Mouse (Mus musculus) forelimb bud, embryonic 11.5 days (tissue): ENCODE results near the gene Pced1b.
A peak's percentile ranks its signal among the peaks of the same experiment; 100 is the strongest.
"Not testable (repeated sequence)": the region's sequence is repeated elsewhere in the genome, so short reads cannot be mapped to it uniquely, and the experiment has no call there.

Source experiments
- DNase-seq: peaks from one replicate; pipeline ENCODE4 v3.0.0-alpha.2; 2012; ENCODE audit warnings: low read depth, low spot score

Gene Pced1b

GRCm38 (mm10) chr15:97246911-97247790 lies at the start of gene Pced1b, which contains the start of gene Amigo2:
Gene Pced1b, plus strand, starts transcription at chr15:97247107.
Gene Amigo2, minus strand, starts transcription at chr15:97247287.
- peak; percentile 40 for DNase-seq

GRCm38 (mm10) chr15:97204889-97205288 lies 42.0 kb upstream of the Pced1b start:
- no peak for DNase-seq

DNA sequence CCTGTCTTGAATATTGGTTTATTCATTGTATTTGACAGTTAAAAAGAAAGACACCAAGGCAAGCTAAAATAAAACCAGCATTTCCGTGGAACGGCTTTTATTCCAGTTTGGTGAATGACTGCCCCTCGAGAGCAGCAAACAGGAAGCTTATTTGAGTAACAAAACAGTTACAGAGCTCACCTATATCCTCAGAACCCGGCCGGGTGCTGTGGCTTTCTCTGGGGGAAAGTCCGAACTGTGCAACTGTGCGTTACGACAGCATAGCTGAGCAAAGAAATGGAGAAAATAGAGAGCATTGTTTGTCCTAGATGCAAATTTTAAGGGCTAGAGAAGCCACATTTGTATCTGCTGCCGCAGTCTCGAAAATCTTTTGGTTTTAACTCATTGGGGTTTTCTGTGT lies 41.1 kb upstream of the Pced1b start:
- no peak for DNase-seq

- no peak for DNase-seq
These were observed 40.4 kb upstream of the Pced1b start for GRCm38 (mm10) chr15:97206506-97206905.

- not testable (repeated sequence) for DNase-seq
These were observed 37.2 kb upstream of the Pced1b start for GRCm38 (mm10) chr15:97209754-97210153.

GRCm38 (mm10) chr15:97212501-97213477 lies 34.1 kb upstream of the Pced1b start:
- DNase-seq = no peak

DNA sequence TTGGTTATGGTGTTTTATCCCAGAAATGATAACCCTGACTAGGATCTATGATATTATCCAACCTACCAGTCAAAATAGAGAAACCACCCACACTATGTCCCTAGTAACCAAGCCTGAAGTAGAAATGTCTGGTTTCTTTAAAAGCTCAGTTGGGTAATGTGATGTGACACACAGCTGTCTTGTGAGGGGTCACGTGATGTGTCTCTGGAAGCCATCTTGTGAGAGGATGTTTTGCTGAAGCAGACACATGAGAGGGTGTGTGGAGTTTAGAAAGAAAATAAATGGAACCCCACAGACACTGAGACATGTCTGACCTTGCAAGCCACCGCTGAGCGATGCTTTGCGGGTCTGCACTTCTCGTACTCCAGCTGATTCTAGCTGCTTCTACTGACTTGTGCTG lies 30.1 kb upstream of the Pced1b start:
- no peak for DNase-seq

DNA sequence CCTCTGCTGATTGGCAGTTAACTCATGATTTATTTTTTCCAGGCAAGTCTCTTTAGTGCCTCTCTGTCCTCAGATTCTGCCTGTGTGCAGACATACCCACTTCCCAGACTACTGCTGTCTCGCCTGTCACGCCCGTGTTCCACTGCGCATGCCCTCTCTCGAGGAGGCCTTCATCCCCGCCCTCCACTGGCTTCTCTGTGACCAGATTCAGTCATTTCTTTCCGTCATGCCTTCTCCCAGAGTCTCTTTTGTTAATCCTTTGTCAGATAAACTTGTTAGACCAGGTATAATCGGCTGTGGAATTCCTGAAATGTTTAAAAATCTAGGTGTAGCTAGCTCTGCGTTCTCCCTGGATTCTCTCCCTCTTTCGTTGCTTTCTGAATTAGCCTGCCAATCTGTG lies 23.5 kb upstream of the Pced1b start:
- no peak for DNase-seq

GRCm38 (mm10) chr15:97224003-97224402 lies 22.9 kb upstream of the Pced1b start:
- DNase-seq = no peak

GRCm38 (mm10) chr15:97229494-97230077 lies 17.3 kb upstream of the Pced1b start:
- no peak for DNase-seq

DNA sequence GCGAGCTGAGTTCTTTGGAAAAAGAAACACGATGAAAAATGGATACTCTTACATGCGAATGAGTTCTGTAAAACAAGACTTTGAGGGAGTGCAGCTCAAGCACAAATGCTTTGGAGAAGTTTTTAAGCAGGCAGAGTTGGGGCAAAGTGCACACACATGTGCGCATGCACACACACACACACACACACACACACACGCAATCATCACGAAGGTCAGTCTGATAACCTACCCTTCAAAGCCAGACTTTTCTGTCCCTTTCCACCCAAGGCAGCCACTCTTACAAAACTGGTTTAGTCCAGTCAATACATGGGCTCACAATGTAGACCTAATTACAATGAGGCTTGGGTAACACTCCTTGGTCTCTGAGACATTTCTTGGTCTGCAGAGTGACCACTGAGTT lies 12.8 kb upstream of the Pced1b start:
- no peak for DNase-seq

GRCm38 (mm10) chr15:97235183-97235582 lies 11.7 kb upstream of the Pced1b start:
- peak; percentile 74 for DNase-seq

DNA sequence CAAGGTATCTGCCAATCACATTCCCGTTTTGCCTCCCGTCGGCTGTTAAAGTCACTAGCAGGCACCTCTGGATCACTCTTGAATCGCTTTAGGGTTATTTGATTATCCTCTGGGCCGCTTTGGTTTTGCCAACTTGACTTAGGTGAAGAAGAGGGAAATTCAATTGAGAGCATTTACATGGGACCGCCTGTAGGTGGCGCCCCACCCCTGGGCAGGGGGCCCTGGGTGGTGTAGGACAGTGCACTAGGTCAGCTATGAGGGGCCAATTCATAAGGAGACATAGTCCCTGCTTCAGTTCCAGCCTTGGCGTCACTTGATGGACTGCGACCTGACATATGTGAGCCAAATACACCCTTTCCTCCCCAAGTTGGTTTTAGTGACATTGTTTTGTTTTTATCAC lies 10.0 kb upstream of the Pced1b start:
- DNase-seq = no peak

DNA sequence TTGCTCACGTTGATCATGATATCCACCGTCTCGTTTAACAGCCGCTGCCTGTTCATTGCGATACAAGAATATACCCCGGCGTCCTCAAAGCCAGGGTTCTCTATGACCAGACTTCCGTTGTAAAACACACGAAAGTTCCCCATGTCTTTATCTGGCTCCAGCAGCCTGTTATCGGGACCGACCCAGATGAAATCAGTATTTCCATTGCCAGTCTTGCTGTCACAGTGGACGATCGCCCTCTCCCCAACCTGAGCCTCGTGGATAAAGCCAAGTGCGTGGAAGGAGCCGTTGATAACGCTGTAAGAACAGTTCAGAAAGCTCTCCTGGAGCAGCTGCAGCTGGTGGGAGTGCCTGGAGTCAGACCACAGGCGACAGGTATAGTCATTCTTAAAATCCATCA lies 1.5 kb upstream of the Pced1b start:
- no peak for DNase-seq

DNA sequence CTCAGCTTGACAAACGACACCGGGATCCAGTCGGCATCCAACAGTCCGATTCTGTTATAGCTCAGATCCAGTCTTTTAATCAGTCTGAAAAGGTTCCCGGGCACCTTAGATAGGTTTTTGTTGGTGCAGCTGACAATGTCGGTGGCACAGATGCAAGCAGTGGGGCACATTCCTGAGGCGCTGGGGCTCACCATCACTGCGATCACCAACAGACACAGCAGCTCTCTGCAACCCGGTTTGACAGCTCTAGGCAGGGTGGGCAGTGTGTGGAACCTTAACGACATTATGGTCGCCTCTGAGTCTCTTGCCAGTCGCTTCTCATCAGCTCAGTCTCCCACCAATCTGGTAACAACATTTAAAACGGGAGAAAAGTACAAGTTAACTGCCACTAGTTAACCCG lies 651 bp upstream of the Pced1b start:
- no peak for DNase-seq

- DNase-seq = peak; percentile 25
These were observed 869 bp downstream of the Pced1b start for GRCm38 (mm10) chr15:97247791-97248161.

DNA sequence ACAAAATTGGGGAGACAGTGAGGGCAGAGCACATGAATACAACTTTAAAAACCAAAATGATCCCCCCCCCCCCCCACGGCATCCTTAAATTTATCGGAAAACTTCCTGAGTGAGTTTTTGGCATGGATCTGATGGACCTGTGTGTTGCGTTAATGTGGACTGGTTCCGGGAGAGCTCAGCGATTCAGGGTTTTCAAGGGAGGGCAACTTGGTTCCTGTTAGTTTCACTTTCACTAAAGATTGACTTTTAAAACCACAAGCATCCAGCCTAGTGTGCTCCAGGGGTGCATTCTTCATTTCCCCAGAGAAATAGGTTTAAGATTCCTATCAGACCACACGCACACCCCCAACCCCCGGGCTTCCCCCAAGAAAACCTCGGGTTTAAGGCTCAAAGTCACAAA lies 1.4 kb downstream of the Pced1b start:
- DNase-seq = no peak

DNA sequence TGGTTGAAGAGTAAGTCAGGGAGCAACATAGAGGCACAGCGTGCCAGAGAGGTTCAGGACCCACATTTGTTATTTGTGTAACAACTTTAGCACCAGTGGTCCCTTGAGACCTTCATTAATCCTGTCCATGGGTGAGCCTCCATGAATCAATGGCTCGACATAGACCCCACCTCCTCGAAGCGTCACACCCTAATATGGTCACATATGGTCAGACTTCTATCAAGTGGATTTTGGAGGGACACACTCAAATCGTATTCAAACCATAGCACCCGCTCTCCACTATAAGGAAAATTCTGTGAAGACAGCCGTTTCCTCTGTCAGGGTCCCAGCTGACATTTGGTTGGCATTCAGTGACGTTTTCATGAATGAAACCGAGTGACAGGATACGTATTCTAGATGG lies 2.4 kb downstream of the Pced1b start:
- no peak for DNase-seq

DNA sequence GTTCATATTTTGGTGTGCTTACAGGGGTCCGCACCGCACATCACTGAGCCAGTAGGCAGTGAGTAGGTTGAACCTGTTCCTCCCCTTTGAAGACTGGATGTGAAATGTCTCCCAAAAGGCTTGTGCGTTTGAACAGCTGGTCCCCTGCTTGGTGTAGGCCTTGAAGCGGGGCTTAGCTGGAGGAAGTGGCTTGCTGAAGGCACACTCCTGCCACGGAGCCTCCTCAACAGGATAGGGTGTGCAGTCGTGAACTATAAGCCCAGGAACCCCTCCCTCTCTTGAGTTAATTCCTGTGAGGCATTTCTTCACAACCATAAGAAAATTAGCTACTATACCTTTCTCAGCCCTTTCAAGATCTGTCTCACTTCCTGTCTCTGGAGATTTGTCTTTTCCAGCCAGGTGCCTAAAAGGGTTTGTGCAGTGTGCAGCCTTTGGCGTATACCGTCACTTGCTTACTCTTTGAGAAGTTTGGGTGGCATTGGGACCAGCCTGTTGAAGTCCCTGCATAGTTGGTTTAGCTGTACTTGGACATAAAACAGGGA lies 5.7 kb downstream of the Pced1b start:
- no peak for DNase-seq

DNA sequence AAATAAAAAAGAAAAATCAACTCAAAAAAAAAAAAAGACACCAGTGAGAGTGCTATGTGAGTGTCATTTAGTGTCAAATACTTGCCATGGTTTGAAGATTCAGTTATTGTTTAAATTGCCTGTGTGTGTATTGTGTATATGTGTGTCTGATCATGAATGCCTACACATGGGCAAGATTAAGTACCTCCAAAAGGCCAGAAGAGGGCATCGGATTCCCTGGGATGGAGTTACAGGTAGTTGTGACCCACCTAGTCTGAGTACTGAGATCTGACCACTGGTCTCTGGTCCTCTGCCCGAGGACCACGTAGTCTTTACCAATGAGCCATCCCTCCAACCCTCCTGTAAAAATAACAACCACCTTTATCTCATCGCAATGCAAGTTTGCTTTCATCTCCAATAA lies 7.5 kb downstream of the Pced1b start:
- no peak for DNase-seq

GRCm38 (mm10) chr15:97255800-97256199 lies 8.9 kb downstream of the Pced1b start:
- DNase-seq = no peak

DNA sequence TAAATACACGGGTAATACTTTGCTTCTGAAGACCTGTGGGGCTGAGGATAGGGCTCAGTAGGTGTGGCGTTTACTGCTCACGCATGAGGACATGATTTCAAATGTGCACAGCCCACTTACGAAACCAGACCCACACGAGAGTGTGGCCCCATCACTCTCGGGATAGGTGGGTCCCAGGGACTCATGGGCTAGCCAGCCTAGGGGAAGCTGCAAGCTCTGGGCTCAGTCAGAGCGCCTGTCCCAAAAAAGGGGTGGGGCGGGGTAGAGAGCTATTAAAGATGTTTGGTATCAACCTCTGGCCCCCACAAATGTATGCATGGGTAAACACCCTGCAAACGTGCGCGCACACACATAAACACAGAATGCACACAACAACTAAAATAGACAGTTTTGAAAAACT lies 9.5 kb downstream of the Pced1b start:
- no peak for DNase-seq
